Mouse (Mus musculus) lung, postnatal 10 days (tissue): ENCODE measurements around the gene Dapk2.

Experiments used
- DNase-seq: peaks from one replicate; pipeline ENCODE4 v3.0.0; 2021

Dapk2 gene

DNA sequence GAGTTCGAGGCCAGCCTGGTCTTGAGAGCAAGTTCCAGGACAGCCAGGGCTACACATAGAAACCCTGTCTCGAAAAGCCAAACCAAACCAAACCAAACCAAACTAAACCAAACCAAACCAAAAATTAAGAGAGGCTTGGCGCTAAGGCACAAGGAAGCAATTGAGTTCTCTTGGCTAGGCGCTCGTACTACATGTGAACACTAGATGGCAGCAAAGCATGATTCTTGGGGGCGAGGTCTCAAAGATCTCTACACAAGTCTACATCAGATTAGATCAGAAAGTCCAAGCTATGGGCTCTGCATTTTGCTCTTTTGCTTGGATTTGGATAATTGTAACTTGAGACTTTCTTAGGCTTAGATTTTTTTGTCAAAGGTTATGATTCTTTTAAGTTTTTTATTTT, 13.8 kb upstream of the Dapk2 start:
- DNase-seq = peak; percentile 82

DNA sequence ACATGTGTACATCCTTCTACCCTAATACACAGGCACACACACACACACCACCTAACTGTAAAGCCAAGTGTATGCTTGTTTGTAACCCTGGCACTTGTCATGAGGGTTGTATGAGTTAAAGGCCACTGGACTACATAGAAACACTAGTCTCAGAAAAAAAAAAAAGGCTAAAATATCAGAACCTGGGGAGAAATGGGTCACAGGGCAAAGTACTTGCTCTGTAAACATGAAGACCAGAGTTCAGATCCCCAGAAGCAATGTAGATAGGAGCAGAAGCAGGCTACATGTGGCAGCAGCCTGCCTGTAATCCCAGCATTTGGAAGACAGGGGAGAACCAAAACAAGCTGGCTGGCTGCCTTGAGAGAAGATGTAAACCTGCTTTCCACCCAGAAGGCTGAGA, 11.9 kb upstream of the Dapk2 start:
- DNase-seq = no peak

DNA sequence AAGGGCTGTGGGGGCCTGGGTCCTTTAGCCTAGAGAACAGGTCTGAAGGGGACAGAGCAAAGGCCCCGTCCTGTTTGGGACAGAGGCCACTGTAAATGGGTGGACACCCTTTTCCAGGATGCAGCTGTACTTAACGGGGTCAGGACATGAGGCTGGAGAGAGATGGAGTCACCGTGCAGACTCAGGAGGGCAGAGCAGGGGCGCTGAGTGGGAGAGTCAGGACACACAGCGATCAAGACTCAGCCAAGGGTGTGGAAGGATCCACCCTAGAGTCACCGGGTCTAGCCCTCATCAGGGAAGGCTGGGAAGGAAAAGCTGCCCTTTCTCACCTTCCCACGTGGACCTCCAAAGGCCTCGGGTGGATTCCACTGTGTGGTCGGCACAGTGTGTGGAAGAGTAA, 6.0 kb upstream of the Dapk2 start:
- no peak for DNase-seq

DNA sequence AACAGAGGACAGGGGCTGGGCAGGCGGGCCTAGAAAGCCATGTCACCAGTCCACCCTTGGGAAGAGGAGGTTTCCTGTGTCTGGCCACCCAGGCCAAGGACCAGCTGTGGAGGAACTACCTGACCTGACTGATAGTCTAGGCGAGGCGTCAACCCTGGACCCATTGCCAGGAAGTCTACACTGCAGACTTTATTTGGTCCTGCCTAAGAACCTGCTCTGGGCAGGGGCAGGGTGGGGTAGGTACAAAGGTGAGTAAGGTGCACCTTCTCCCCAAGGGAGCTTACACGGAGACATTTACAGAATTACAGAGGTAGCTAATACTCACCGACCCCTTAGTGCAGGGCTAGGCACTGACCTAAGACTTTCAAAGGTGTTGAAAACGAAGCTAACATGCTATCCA, 4.4 kb upstream of the Dapk2 start:
- no peak for DNase-seq

DNA sequence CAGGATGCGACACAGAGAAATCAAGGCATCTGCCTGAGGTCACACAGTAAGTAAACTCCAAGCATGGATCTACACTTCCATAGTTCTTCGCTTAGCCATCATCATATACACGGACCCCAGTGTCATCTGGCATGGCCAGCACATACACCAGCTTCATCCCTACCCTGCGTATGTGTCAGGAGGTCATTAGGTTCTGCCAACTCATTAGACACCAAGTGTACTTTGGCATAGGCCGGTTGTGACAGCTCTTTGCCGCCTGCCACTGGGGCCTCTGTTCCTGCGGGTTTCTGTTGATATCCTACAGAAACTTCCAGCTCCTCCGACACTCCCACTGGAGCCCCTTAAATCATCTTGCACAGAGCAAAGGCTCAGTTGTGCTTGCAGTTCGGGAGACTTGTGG, 4.0 kb upstream of the Dapk2 start:
- DNase-seq = no peak

DNA sequence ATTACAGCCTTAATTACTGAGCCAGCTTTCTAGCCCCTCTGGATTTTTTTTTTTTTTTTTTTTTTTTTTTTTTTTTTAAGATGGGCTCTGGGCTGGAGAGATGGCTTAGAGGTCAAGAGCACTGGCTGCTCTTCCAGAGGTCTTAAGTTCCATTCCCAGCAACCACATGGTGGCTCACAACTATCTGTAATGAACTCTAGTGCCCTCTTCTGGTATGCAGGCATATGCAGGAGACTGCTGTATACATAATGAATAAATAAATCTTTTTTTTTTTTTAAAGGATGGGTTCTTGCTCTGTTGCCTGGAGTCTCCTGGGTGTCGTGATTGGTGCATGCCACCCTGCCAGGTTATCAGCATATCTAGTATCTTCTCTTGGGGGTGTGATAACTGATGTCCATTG, 2.5 kb upstream of the Dapk2 start:
- DNase-seq = no peak

DNA sequence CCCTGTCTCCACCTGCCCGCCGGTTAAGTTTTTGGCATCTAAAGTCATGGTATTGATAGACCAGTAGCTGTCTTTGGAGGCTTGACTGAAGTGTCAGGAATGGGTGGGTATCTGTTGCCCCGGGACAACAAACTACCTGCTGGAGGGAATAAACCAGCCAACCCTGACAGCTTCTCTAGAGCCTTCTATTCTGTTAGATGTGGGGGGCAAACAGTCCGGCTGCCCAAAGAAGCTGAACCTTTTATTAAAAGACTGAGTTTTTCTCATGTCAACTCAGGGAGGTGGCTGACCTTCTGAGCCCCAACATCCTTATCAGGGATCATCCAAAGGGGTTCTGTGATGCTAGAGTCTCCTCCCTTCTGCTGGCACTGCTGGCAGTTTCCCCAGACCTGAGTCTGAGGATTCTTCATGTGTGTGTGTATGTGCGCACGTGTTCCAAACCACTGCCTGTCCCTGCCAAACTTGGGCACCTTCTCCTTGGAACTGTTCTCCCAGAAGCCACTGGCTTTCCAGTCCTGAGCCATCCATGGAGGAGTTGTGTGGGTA, 935 bp downstream of the Dapk2 start:
- DNase-seq = no peak

DNA sequence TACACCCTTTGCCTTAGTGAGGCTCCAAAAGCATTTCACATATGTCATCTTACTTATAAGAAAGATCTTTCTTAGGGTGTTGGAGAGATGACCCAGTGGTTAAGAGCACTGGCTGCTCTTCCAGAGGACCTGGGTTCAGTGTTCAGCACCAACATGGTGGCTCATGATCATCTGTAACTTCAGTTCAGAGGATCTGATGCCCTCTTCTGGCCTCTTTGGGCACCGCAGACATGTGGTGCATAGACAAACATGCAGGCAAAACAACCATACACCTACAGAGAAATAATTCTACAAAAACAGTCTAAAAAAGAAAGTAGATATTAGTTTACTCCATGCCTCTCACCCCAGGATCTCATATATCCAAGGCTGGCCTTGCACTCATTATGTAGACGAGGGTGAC, 2.1 kb downstream of the Dapk2 start:
- no peak for DNase-seq

DNA sequence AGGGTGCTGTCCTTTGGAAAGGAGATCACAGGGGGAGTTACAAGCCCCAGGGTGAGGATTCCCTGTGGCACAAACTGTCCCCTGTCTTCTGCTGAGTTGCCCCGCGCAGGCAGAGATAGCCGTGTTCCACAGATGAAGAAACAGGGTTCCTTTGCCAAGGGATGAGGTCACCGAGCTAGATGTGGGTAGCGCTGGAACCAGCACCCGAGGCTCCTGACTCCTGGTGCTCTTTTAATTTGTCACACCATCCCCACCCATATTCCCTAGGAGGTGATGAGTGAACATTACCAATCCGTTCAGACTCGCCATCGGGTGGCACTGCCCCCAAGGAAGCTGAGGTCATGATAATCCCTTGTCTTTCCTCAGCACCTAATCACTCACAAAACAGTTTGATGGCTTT, 5.0 kb downstream of the Dapk2 start:
- DNase-seq = no peak

DNA sequence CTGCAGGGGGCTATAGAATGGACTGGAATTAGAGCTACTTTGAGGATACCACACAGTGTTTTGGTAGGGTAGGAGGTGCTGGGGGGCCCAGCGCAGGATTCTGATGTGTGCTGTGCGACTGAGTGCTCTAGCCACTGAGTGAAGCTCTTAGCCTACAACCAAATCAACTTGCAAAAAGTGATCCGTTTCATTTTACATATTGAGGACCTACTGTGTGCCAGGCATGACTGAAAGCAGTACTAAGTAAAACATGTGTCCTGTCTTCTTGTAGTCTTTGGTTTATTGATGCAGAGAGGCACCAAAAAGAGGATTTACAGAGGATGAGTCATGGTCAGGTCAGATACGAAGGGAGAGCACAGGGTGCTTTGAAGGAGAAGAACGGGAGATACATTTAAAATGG, 9.2 kb downstream of the Dapk2 start:
- DNase-seq = no peak

DNA sequence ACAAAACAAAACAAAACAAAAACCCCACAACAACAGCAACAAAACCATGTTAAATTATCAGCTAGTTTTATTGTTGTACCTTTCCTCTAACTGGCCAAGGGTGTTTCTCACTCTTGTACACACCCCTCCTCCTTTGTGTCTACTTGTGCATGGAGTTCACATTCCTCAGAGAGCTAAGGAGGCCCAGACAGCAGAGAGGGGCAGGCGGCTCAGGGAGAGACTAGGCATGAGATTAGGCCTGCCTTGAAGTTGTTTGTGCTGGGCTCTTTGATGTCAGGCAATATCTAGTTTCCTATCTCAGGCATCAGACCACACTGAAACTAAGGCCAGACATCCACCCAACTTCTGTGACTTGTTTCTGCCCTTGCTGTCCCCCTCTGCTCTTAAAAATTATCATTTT, 10.2 kb downstream of the Dapk2 start:
- DNase-seq = peak; percentile 28

DNA sequence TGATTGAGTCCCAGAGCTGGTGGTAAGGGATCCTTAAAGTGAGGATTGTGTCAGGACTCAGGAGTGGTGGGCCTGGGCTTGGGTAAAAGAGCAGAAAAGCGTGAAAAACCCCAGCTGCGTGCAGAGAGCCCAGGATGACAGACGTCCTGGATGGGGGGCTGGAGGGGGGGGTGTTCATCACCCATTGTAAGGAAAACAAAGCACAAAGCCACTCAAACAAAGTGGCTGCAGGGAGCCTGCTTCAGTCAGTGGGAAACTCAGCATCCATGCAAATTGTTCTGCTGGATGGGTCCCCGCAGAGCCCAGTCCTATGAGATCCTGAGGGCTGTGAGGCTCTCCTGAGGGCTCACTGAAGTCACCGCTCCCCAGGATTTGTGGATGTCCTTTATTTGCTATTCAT, 12.5 kb downstream of the Dapk2 start:
- no peak for DNase-seq

DNA sequence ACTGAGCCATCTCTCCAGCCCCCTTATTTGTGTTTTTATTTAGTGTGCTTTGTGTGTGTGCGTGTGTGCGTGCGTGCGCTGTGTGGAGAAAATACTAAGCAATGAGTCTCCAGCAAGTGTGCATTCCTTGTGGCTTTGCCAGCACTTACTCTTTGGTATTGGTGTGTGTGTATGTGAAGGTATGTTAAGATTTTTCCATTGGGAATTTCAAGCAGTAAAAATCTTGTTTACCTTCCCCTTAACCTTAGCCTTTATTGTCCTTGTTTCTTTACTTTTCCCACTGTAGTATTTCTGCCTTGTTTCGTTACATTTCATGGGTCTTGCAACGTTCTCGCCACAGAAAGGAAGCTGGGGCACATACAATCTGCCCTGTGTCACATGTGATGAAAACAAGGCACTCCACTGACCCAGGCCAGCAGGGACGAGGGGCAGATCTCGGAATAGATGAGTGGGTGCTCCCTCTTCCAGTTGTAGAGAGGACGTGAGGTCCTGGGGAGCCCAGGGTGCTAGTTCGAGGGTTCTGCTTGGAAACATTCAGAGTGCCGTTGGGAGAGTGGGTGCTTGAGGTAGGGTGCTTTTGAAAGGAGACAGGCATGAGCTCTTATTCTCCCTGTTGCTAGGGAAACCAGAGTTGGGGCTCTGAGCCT, 13.4 kb downstream of the Dapk2 start:
- DNase-seq = no peak

DNA sequence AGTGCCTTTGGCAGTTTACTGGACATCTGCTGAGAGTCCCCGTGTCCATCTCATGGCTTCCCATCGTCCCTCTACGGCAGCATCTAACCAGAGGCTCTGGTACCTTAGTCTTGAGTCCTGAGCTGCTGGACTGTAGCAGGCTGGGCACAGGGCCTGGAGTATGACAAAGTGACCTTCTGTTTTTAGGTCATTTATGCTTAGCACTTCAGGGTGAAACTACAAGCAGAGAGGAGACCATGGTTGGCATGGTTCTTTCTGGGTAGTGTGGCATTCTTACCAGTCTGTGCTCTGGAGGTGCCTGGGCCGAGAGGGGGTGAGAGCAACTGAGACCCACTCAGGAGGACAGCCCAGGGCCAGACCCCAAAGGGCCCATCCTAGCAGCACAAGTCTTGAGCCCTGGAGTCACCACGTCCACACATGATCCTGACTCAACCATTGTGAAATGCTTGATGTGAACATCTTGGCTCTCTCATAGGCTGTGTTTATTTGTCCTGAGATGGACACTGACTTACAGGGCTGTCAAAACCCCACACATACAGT, 15.4 kb downstream of the Dapk2 start:
- DNase-seq = no peak

DNA sequence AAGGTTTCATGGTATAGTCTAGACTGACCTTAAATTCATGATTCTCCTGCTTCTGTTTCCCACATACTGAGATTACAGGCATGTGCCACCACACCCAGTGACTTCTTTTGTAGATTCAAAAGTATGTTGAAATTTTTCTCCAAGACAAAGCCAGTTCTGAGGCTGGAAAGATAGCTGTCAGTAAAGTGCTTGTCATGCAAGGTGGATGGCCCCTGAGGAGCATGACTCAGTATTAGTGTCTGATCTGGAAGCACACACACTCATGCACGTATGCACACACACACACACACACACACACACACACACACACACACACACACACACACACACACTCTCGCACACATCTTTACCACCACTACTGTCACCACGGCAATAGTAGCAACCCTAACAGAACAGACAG, 17.0 kb downstream of the Dapk2 start:
- no peak for DNase-seq

DNA sequence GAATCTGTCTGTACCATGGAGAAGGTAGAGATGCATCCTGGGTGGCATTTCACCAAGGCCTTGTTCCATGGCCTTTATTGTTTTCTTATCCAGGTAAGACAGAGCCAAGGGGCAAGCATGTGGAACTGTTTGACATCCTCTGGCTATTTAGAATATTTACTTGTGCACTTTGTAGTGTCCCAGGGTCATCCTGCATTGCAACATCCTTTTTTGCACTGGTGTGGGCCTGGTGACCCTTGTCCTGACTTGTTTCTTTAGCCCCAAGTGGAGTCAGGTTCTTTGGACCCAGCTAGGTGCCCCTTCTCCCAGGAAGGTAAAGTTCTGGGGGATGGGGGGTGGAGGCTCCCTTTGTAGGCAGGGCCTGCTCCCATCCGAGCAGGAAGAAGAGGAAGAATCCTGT, 20.0 kb downstream of the Dapk2 start:
- no peak for DNase-seq

DNA sequence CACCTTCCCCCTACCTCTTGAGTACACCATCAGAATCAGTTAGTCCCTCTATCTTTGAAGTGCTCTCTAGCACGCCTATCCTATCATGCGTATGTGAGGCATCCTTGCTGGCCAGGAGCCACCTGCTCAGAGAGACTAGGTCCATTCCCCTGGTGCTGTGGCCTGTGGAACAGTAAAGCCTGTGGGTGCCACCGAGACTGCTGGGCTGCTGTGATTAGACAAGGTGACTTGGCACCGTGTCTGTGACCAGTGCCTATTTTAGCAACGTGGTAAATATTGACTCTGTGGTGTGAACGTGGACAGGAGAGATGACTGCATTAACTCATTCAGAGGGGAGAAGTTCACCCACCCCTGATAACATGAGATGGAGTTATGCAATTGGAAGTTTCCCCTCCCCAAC, 21.8 kb downstream of the Dapk2 start:
- DNase-seq = peak; percentile 29

DNA sequence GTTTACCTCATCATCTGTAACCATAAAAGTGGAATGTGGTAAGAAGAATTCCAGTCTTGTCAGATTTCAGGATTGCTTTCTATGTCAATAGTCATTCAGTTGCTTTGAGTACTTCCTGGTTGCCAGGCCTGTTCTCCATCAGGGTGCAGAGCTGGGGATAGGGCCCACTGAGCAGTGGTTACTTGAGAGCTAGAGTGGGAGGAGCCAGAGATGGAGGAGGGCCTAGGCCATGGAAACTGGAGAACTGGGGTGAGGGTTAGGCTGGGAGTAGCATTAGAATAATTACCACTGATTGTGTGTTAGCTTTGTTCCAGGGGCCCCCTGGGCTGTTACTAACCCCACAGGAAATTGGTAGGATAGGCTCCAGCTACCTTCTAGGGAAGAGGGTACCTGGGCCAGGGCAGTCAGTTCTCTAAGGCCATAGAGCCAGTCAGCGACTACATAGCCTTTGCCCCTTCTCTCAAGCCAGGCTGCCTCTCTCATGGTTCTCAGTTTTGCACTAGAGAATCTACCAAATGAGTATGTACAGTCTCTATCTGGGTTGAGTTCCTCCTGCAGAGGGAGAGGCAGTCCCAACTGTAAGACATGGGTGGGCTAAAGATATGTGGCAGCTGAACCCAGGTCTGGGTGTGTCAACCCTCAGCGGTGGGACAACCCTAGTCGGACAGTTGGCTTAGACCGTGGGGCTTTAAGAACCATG, 23.3 kb downstream of the Dapk2 start:
- DNase-seq = peak; percentile 67

DNA sequence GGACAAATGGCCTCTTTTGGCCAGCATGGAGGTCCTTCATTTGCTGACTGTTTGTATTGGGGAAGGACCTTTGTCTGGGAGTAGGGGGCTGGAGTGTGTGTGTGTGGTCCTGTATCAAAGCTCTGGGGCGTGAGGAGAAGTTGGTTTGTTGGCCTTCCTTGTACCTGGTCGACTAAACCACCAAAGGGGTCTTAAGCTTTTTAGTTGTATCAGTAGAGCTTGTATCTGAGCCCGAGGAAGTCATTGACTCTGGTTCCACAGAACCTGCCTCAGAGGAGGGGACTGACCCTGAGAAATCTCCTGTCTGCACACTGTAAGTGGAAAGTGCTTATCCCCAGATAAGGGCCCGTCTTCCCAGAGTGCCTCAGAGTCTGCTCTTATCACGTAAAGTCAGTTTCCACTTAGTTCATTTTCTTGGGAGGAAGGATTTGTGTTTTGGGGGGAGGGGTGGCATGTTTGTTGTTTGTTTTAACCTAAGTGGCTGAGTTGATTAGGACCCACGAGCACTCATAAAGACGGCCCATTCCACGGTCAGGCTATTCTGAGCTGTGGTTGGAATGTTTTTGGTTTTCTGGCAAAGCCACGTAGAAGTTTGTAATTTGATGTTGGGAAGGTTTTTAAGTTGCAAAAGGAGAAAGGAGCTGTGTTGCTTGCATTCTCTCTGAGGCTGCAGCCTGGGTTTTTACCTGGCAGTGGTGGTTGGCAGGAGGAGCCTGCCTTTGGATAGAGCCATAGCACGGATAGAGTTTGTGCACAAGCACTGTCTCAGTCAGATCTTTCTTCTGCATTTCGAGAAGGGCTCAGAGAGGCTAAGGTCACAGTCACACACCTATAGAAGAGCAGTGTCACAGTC, 24.0 kb downstream of the Dapk2 start:
- peak; percentile 16 for DNase-seq

DNA sequence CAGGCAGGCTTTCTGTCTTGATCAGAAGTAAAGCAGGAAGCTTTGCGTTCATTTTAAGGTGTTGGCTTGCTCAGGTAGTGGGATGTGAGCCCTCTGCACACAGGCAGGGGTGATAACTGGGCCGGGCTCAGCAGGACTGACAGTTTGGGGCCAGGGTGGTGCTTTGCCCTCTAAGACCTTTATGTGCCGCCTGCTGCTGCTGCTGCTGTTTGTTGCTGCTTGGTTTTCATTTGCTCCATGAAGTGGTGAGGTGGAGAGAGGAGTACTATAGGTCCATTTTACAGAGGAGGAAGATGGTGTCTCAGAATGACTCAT, 24.6 kb downstream of the Dapk2 start:
- DNase-seq = no peak

DNA sequence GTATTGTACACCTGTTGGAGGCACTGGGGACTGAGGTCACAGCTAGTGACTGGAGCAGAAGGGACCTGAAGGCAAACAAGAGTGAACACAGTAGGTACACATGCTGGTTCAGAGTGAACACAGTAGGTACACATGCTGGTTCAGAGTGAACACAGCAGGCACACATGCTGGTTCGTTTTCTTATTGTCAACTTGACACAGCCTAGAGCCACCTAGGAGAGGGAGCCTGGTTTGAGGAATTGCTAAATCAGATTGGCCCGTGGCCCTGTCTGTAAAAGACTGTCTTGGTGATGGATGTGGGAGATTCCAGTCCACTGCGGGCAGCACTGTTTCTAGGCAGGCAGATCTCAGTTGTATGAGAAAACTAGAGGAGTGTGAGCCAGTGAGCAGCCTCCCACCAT, 25.0 kb downstream of the Dapk2 start:
- no peak for DNase-seq

DNA sequence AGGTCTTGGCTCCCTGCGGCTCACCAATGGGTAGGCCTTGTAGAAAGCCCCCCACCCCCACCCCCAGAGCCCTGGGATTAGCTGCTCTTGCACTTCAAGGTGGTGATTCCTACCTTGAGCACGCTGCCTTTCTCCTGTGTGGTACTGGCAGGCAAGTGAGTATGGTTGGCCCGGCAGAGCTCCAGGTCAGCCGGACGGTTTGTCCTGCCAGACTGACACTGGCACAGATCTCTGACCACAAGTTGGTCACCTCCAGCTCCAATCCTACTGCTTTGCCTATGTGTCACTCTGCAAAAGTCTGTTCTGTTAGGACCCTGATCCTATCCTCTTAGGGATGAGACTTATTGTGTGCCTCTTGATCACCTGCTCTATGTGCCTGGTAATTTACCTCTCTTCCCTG, 26.5 kb downstream of the Dapk2 start:
- DNase-seq = no peak

DNA sequence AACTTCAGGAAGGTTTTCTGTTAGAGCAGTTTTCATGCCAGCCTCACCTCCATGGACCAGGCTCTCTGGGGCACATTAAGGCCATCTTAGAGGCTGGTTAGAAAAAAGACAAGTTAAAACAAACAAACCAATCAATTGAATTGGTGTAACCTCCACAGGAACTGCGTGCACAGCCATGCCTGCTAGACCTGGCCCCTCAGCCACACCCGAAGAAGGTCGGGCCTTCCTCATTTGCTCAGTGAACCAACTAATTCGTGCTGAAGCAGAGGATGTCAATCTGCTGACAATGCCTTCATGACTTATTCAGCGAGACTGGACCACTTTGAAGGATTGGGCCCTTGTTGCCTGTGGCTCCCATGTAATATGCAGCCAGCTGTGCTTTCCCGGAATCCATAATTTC, 28.4 kb downstream of the Dapk2 start:
- DNase-seq = no peak

DNA sequence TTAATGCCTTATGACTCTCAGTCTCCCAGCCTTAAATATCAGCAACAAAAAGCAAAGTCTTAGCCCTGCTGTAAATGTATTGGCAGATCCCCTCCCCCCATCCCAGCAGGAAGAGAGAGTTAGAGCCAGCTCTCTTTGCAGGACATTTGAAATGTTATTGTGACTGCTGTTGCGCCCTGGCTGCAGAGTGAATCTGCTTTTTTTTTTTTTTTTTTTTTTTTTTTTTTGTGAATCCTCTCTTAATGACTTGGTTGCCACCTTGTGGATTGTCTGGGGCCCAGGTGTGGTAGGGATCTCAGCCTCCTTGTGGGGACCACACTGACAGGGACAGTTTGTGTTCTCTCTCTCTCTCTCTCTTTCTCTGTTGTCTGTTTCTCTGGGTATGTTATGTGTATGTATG, 31.0 kb downstream of the Dapk2 start:
- no peak for DNase-seq
